Mouse (Mus musculus): ENCODE data around the gene Cant1.
A peak's percentile ranks its signal among the peaks of the same experiment; 100 is the strongest.

Gene Cant1

GRCm38 (mm10) chr11:118428944-118429709 lies 10.2 kb upstream of the Cant1 start:
- DNase-seq = no peak

GRCm38 (mm10) chr11:118428460-118428868 lies 9.6 kb upstream of the Cant1 start:
- no peak for DNase-seq

- DNase-seq = no peak
Measured at GRCm38 (mm10) chr11:118427986-118428385, 9.1 kb upstream of the Cant1 start, which contains the start of gene C1qtnf1. C1qtnf1 (plus strand) TSS chr11:118428203.

- no peak for DNase-seq
Measured at GRCm38 (mm10) chr11:118427266-118427779, 8.4 kb upstream of the Cant1 start.

DNA sequence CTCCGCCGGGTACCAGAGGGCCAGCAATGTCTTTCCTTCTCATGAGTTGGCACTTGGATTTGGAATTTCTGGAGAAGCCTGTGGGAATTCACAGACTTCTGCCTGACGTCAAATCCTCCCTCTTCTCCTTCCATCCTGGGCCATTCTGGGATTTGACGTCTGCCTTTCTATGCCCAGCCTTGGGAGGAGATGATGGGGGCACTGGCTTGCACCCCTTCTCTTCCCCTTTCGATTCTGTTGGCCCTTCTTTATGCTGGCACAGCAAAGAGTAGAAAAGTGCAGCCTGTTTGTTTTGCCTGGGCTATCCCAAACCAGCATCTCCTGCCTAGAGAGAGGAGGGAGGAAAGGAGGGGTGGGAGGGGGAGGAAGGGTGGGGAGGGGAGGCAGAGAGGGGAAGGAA lies 7.9 kb upstream of the Cant1 start:
- no peak for DNase-seq

DNA sequence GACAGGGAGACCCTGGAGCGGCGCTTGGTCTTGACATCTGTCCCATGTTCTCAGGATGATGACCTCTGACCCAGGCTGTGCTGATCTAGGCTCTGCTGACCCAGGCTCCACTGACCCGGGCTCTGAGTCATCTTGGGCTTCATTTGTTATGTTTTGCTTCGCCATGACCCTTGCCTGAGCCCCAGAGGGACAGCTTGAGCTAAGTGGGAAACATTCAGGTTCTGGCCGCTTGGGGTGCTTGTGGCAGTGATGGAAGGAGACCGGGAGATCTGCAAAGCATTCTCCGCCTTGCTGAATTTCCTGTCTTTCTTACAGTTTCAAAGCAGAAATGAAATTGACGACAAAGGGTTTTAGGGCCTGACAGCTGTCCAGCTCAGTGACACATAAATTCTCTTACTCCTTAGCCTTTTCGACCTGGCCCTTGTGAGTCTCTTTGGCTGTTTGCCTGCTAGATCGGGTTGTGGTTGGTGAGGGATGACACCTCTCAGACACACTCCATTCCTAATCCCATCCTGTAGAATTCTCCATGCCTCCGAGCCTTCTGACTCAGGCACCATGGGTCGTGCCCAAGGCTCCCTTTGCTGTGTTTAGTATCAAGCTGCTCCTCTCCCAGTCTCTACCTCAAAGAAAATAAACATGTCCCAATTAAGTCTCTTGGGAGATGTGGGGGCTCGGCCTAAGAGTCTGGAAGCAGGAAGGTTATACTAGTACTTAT lies 5.9 kb upstream of the Cant1 start:
- no peak for DNase-seq

- DNase-seq = peak; percentile 78
Measured at GRCm38 (mm10) chr11:118423266-118423971, 4.5 kb upstream of the Cant1 start.

DNA sequence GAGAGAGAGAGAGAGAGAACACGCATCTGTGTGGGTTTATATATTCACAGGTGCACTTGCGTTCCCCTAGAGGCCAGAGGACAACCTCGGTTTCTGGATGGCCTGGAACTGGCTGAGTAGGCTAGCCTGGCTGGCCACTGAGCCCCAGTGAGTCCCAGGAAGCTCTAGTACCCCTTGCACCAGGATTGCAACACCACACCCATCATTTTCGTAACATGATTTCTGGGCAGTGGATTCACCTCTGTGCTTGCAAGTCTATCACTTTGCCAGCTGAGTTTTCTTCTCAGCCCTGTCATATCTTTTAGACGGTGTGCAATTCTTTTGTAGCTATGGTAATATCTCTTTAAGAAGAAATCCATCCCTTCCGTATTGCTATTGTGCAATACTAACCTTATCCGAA lies 1.4 kb upstream of the Cant1 start:
- no peak for DNase-seq

- no peak for DNase-seq
Measured at GRCm38 (mm10) chr11:118418442-118418833, 448 bp downstream of the Cant1 start.

DNA sequence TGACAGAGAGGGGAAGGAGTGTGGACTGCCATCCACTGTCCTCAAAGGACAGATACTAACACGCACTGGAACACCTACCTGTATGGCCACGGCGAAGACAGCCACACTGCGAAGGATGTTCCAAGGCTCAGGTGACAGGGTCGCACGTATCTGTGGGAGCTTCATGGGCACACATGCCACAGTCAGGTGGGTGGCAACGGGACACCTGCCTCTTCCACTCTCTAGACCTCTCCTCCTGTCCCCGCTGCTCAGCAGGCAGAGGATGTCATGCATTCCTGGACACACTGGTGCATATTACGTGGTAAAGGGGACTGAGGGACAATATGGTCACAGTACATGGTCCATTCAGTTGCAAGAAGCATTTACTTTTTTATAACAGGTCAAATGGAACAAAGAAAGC lies 1.4 kb downstream of the Cant1 start:
- DNase-seq = no peak

DNA sequence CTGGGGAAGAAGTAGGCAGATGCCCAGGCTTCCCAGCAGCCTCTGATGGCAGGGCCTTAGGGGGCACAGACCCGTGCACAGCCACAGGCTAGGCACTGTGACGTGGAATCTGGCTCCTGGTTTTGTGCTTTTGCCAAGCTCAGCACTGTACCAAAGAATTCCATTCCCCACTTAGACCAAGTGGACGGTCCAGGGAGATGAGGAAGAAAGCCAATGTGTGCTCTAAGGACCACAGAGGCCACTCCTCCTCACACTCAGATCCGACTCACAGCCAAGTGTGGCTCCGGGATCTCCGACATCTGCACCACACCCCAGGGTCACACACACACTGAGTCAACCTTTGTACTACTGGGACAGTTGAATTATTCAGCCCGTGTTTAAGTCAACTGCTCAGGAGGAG lies 2.8 kb downstream of the Cant1 start:
- no peak for DNase-seq

DNA sequence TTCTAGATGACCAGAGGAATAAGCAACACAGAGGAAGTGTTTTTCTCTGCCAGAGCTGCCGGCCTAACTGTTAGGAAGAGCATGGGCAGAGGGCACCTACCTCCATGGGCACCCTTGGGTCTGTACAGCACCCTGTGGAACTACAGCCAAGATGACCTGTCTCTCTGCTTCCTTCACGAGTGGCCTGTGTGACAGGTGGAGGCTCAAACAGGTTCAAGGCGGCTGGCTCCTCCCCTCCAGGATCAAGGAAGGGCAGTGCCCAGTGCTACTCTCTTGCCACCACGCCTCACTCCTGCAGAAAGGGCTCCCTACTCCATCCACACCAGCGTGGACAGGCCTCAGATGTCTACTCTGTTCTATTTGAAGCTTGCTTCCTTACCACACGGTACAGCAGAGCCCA lies 3.3 kb downstream of the Cant1 start:
- DNase-seq = no peak

DNA sequence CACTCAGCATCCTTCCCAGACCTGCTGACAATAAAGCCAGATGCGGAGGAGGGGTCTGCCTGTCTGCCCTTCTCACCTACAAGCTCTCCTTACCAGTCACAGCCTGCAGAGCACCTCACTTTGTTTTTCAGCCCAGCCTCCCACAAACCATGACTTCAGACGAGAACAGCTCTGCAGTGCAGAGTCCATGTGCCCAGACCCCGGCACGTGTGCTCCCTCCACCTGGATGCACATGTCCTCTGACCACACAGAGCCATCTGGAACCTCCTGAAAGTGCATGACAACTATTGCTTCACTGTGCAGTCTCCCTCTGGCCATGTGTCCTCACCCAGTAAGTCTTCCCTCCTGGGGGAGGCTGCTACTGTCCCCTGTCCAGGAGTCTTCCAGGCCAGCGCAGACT lies 4.6 kb downstream of the Cant1 start:
- no peak for DNase-seq

GRCm38 (mm10) chr11:118413055-118413454 lies 5.8 kb downstream of the Cant1 start:
- DNase-seq = no peak

- no peak for DNase-seq
Measured at GRCm38 (mm10) chr11:118412601-118413000, 6.3 kb downstream of the Cant1 start.

DNA sequence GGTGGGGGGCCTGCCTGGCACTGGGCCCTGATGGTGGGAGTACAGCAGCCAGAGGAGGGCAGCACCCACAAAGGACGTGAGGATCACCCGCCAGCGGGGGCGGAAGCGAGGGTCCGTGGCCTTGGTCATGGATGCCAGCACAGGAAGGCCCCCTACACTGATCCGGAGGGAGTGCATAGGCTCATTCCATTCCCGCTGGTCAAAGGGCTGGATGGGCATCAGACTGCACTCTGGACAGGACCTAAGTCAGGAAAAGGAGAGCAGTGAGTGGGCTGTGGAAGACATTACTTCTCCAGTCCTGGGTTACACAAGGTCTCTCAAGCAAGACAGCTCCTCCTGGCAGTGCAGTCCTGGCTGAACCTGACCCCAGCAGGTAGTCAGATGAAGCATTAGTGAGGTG lies 7.6 kb downstream of the Cant1 start:
- no peak for DNase-seq

GRCm38 (mm10) chr11:118410479-118410878 lies 8.4 kb downstream of the Cant1 start:
- no peak for DNase-seq

- no peak for DNase-seq
Measured at GRCm38 (mm10) chr11:118410073-118410444, 8.8 kb downstream of the Cant1 start.

GRCm38 (mm10) chr11:118409106-118410072 lies 9.5 kb downstream of the Cant1 start:
- DNase-seq = no peak

DNA sequence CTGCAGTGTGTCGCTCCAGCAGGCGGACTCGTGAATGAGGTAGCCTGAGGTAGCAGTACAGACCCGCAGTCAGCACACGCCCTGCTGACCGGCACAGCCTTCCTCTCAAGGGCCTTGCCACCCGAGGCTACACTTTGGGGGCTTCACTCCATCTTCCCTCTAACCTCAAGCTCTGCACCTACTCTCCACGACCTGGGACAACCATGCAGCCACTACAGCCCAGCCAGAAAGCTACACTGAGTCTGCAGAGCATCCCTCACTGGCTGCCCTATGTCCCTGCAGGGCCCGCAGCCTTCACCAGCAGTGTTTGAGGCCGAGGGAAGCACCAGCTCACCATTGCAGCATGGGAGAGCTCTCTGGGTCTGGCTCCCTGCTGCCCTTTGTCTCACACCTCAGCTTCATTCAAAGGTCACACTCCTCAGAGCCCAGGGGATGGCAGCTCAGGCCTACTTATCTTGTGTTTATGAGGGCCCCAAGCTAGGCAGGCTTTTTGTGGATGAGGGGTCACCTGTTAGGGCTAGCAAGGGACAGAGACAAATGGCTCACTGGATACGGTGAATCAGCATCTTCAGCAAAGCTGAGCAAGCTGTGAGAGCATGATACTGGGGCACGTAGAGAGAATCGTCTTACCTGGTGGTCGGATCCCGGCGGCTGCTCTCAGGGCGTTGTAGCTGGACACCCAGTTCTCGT lies 10.7 kb downstream of the Cant1 start:
- DNase-seq = no peak

DNA sequence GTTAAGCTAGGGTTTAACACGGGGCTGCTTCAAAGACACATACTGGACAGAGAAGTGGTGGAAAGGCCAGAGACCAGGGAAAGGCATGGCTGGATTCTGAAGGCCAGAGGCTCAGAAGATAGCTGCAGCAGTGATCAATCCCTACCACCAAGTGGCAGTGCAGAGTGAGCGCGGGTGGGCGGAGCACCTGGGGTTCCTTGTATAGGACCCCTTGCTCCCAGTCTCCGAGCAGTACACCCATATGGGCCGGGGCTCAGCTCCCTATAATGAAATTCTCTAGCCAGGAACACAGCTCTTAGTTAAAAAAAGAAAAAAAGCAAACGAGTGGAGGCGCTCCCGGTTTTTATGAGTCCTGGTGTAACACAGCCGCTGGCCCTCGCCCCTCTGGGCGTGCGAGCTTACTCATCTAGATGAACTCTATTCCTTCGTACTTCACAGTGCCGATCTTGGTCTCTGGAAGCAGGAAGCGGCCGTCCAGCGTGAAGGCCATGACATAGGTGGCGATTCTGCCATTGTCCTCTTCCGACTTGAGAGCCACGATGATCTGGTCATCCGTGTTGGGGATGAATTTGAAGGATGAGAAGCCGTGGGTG lies 11.5 kb downstream of the Cant1 start:
- no peak for DNase-seq
